Mouse (Mus musculus): ENCODE results near the gene Tmc7.

The Tmc7 gene

GRCm38 (mm10) chr7:118584257-118584907 lies at the start of gene Tmc7:
Gene Tmc7, minus strand, starts transcription at chr7:118584736.
- DNase-seq (ENCODE audit: low spot score): peak; percentile 85

GRCm38 (mm10) chr7:118633951-118634350 lies 49.4 kb upstream of the Tmc7 start:
- DNase-seq (ENCODE audit: low spot score): no peak

DNA sequence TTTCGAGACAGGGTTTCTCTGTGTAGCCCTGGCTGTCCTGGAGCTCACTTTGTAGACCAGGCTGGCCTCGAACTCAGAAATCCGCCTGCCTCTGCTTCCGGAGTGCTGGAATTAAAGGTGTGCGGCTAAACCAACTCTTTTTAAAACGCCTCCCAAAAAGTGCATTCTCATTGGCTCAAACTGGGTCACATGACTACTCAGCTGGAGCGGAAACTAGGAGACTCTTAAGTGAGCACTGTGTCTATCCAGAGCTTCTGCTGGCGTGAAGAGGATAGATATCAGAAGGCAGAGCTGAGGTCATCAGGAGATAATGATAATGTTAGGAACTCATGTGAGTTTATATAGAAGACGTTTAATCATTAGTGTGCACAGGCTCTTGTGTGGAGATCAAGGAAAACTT lies 48.6 kb upstream of the Tmc7 start:
- no peak for DNase-seq (ENCODE audit: low spot score)

DNA sequence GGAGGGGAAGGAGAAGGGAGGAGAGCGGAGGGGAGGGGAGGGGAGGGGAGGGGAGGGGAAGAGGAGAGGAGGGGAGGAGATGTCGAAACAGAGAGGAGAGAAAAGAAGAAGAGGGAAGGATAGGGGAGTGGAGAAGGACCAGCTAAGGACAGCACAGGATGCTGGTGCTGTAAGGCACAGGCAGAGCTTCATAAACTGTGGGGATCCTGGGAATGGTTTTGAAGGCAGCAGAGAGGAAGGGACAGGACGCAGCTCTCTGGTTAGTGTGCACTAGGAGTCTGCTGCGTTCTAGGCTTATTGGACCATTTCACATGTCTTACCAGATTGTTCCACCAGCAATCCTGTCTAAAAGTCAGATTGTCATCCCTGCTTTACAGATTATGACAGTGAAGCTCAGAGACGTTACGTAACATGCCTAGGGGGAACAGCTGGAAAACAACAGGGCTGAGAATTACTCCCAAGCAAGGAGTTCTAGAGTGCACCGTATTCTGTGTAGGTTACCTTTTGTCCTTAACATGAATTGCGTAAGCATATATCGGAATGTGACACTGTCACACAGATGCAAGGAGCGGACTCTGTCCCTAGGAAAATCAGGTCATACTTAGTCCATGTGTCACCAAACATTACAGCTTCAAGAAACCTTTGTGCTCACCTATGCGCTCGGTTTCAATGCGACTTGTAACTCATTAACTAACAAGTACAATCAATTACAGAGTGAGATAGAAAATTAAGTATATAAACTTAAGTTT lies 43.2 kb upstream of the Tmc7 start:
- no peak for DNase-seq (ENCODE audit: low spot score)

GRCm38 (mm10) chr7:118621094-118621493 lies 36.6 kb upstream of the Tmc7 start:
- DNase-seq (ENCODE audit: low spot score): no peak

DNA sequence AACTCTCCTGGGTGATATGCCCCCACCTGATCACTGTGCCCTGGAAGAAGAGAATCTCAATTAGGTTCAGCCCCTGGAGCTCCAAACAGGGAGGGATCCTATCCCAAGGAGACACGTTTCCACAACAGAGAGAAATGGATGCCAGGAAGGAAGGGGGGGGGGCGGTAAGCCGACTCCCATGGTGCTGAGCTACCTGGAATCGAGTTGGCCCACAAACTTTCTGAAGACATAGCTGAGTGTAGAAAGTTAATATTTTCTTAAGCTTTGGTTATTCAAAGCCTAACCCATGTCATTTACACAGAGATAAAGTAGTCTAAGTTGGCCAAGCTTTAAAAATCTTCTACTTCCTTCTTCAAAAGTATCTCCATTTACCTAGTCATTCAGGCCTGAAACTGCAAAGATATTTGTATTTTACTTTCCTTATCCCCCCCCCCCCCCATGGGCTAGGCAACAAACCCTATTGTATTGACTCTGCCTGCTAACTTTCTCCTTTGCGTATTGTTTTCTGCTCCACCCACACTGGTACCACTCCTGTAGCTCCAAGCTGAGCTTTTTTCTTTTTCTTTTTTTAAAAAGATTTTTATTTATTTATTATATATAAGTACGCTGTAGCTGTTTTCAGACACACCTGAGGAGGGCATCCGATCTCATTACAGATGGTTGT lies 35.8 kb upstream of the Tmc7 start:
- DNase-seq (ENCODE audit: low spot score): no peak

- DNase-seq (ENCODE audit: low spot score): no peak
These were observed 33.6 kb upstream of the Tmc7 start for GRCm38 (mm10) chr7:118618104-118618503.

DNA sequence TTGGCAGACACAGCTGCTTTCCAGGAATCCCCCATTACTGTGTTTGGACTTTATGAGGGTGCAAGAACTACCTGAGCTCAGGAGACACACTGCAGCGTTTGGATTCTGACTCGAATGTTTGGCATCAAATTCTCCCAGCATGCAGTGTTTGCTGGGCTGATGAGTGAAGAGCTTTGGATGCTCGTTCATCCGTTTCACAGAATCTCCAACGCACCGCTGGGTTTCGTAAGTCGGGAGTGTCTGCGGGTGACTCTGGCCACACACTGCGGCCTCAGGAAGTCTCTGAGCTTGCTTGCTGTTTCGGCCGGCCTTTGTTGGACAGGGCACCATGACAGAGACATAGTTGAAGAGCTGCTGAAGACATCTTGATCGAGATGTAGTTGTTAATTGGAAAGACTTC lies 29.5 kb upstream of the Tmc7 start:
- peak; percentile 5 for DNase-seq (ENCODE audit: low spot score)

GRCm38 (mm10) chr7:118611933-118612332 lies 27.4 kb upstream of the Tmc7 start:
- DNase-seq (ENCODE audit: low spot score): no peak

DNA sequence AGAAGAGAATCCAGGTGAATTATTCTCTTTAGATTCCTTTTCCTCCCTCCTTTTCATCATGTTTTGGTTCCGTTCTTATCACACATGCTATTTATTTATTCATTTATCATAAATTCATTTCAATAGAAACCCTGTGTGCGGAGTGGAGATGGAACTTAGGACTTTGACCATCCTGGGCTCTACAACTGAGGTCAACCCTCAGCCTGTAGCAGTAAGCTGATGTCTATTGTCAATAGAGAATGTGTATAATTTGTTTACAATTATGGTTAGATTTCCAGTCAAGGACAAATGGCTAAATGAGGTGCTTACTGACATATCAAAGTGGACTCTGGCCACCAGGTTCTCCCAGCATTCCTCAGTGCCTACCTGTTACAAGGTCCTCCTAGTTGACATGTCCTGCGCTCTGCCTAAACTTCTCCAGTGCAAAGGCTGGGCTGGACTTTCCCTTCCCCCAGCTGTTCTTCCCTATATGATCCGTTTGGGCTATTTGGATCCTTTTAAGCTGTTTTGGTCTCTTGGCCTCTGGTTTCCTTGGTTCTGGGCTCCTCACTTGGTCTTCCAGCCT lies 26.7 kb upstream of the Tmc7 start:
- no peak for DNase-seq (ENCODE audit: low spot score)

GRCm38 (mm10) chr7:118610721-118611120 lies 26.2 kb upstream of the Tmc7 start:
- DNase-seq (ENCODE audit: low spot score): no peak

- no peak for DNase-seq (ENCODE audit: low spot score)
These were observed 25.3 kb upstream of the Tmc7 start for GRCm38 (mm10) chr7:118609815-118610214.

DNA sequence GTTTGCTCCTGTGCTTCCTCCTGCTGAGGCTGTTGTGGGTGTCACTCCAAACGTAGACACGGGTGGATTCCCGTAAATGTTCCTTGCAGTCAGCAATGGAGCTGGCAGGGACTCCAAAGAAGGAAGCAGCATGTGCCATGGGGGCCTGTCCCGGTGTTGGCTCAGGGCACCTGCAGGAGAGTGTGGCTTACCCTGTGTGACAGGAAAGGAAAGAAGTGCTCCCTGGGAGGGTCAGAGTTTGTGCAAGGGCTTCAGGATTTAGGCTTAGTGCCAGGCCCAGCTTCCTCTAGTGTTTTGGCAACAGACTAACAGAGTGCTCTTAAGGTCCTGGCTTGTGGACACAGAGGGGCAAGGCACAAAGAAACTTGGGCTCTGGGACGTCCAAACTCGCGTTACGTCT lies 20.3 kb upstream of the Tmc7 start:
- no peak for DNase-seq (ENCODE audit: low spot score)

GRCm38 (mm10) chr7:118599954-118600631 lies 15.6 kb upstream of the Tmc7 start:
- DNase-seq (ENCODE audit: low spot score): no peak

GRCm38 (mm10) chr7:118597201-118597600 lies 12.7 kb upstream of the Tmc7 start, which contains the start of gene Tmc5:
Gene Tmc5, plus strand, starts transcription at chr7:118597297.
- no peak for DNase-seq (ENCODE audit: low spot score)

GRCm38 (mm10) chr7:118596271-118596670 lies 11.7 kb upstream of the Tmc7 start:
- no peak for DNase-seq (ENCODE audit: low spot score)

- peak; percentile 97 for DNase-seq (ENCODE audit: low spot score)
These were observed 10.7 kb upstream of the Tmc7 start for GRCm38 (mm10) chr7:118595228-118595627.

DNA sequence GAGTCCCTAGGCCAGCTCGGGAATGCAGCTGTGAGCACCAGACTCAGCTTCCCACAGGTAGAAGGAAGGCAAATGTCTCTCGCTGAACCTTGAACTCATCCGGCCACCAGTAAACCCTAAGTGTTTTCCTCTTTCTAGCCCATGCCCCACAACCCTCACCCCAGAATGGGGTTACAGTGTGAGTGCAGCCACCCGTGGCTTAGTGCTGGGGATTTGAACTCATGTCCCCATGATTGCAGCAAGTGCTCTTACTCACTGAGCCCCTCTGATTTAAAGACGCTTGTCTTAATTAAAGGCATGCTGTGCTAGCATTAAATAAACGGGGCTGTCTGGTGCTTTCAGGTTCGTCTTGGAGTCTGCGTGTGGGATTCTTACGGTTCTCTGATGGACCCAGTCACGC lies 10.1 kb upstream of the Tmc7 start:
- DNase-seq (ENCODE audit: low spot score): no peak

DNA sequence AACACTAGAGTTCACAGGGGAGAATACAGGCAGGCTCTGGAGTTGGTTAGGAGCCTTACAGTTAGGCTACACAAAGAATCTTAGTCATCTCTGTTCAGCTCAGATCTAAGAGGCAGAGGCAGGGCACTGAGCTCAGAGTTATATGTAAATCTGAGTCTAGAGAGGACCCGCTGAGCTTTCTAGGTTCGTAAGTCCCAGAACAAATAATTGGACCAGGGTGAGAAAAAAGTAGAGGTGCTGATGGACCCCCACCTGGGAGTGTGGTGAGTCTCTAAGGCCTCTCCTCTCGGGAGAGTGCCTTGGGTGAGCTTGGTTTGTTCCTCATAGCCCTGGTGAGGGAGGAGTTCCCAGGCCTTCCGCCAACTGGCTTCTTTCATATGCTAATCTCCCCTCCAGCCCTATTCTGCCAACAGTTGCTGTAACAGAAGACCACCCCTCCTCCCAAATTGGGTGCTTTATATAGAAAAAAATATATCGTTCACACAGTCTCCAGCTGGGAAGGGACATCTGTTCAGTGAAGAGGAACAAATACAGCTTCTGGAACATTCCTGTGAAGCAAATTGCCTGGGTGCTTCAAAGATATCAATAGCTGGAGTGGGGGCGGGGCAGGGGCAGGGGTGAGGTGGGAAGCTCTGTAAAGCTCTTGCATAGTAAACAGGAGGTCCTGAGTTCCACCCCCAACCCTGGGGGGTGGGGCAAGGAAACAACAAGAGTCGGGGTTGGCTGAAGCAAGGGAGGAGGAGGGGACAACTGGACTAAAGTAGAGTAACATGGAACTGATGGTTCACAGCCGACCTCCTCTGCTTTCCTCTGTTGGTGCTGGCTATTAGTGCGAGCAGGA lies 9.3 kb upstream of the Tmc7 start:
- peak; percentile 95 for DNase-seq (ENCODE audit: low spot score)

DNA sequence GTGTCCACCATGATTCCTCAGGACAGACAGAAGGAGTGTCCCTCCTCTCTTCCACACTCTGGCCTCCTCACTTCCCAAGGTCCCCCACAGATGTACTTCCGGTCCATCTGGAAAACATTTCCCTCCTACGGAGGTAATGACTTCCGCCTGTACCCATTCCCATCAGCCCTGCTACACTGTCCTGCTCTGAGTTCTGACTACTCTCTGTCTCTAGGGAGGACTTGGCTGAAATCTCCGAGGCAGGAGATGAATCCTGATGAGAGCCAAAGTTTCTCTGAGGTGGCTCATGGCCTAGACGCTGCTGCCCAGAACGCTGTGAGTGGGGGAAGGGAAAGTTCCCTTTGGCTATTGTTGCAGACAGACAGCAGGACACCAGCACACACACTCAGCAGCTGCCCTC lies 7.6 kb upstream of the Tmc7 start:
- peak; percentile 57 for DNase-seq (ENCODE audit: low spot score)

DNA sequence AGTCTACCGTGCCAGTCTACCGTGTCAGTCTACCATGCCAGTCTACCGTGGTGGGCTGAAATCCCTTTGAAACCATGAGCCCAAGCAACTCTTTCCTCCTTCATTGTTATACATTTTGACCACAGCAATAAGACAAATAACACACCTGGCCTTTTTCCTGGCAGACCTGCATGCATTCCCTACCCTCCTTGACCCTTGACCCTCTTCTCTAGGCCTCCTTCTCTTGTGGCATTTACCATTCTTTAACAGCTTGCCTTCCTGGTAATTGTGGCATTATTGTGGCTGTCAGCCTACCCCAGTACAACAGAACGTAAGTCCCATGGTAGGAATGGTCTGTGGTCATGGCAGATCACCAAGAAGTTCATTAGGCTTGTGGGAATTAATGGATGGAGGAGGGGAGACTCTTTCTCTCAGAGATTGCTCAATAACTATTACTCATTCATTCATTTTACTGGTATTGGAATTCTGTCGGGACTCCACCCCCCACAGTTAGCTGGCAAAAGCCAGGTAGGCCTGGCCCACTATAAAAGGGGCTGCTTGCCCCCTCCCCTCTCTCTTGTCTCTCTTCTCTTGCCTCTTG lies 6.3 kb upstream of the Tmc7 start:
- no peak for DNase-seq (ENCODE audit: low spot score)

Data from embryo, embryonic 10.5 days (tissue).